Mouse (Mus musculus): ENCODE results near the gene Kctd21.

The Kctd21 gene

DNA sequence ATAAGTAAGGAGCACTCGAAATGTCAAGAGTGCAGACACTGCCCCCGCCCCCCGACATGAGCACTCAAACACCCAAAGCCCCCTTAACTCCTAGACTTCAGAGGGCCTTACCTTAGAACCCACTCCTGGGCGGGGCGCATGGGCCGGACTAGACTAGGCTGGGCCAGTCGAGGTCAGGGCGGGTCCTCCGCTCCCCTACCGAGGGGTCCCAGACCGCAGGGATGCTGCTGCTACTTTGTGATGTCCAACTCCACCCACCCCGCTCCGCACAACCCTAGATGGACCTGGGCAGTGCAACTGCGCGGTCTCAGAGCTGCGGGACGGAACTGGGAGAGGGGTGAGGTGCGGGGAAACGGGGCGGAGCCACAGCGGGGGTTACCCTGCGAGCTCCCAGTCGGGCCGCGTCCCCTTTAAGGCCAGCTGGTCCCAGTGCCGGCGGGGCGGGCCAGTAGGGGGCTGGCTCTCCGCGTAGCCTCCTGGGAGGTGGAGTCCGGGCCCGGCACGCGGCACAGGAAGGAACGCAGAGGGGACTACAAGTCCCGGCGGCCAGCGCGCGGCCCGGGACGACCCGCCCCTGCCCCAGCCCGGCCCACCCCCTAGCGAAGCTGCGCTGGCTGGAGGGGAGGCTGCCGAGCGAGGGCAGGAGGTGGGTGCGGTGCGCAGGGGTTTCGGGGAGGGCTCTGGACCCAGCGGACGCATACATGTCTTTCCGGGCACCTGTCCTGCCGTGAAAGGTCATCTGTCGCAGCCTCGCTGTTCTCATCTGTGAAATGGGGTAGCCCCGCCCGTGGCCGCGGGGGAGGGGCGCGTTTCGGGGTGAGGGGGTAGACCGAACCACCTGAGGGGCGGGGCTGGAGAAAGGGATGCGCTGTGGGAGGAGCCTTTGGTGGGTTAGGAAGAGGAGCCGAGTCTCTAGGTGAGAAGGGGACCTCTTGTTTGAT is at the start of gene Kctd21, which contains the start of gene Usp35:
TSS of gene Kctd21 (plus strand) at position 602 of the 941 bp plus-strand sequence.
TSS of gene Usp35 (minus strand) at position 295 of the 941 bp plus-strand sequence.
- DNase-seq, result peak; percentile 96

GRCm38 (mm10) chr7:97296986-97297385 is 35.1 kb upstream of the Kctd21 start:
- DNase-seq, result no peak

GRCm38 (mm10) chr7:97297466-97297865 is 34.7 kb upstream of the Kctd21 start:
- DNase-seq, result peak; percentile 75

GRCm38 (mm10) chr7:97298279-97298678 is 33.8 kb upstream of the Kctd21 start:
- DNase-seq, result no peak

- DNase-seq, result no peak
Measured at GRCm38 (mm10) chr7:97298943-97299342, 33.2 kb upstream of the Kctd21 start.

DNA sequence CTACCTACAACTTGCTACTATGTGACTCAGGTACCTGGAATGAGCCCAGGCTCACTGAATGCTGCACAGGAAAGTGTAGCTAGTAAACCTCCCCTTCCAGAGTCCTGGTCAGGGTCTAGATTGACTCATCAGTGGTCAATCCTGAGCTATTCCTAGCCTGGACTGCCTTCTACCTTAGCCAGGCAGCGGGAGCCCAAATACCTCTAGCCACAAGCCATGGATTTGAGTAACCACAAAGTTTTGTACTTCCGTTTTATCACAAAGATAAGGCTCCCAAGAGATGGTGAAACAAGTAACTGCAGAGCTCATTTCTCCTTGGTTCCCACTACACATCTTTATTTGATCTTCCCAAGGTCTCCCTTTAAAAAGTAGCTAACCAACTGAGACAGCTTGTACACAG is 31.2 kb upstream of the Kctd21 start:
- DNase-seq, result no peak

DNA sequence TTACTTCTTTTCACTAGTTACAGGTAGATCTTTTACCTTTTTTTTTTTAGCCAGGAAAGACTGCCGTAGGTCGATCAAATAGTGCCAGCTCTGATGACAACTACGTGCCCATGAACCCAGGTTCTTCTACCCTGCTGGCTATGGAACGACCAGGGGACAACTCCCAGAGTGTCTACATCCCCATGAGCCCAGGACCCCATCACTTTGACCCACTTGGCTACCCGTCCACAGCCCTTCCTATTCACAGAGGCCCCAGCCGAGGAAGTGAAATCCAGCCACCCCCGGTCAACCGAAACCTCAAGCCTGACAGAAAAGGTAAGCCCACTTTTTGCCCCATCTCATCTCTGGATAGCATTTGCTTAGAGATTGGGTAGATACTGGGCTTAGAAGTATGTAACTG is 30.8 kb upstream of the Kctd21 start:
- DNase-seq, result no peak

DNA sequence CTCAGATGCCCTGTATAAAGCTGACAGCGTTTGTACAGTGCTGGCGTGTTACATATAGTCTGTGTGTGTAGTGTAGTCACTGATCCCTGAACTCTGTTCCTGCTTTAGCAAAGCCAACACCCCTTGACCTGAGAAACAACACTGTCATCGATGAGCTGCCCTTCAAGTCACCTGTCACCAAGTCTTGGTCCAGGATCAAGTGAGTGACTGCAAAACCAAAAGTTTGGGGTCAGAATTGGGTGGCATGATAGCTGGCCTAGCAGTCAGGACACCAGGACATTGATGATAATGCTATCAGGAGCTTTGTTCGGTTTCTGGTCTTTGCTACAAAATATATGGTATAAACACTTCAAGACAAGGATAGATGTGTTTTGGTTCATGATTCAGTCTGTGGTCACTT is 29.9 kb upstream of the Kctd21 start:
- no peak for DNase-seq

DNA sequence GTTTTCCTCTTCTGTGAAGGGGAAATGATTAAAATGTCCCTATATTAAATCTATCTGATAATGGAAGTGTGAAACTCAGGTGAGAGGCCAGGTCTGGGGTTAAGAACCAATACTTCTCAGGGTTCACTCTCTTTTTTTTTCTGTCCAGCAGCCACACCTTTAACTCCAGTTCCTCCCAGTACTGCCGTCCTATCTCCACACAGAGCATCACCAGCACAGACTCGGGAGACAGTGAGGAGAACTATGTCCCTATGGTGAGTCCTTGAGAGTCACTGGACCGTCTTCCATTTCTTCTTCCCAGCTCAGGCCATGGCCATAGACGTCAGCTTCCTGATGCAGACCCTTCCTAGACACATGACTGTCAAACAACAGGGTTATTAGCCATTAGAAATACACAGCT is 29.3 kb upstream of the Kctd21 start:
- DNase-seq, result no peak

DNA sequence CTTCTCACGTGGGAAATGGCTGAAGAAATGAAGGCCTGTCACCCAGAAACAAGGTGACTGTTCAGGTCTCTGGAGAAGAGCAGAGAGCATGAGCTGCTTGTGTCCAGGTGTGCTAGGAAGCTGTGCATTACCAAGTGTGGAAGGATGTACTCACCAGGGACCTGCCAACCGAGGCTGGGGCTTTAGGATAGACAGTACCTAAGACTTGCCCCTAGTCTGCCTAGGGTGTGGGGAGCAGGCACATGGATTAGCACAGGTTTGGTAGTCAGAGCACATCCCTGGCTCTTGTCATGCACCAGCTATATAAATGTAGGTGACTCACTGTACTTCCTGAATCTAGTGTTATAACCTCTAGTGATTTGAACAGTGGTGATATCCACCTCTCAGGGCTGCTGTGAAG is 28.5 kb upstream of the Kctd21 start:
- DNase-seq, result no peak

DNA sequence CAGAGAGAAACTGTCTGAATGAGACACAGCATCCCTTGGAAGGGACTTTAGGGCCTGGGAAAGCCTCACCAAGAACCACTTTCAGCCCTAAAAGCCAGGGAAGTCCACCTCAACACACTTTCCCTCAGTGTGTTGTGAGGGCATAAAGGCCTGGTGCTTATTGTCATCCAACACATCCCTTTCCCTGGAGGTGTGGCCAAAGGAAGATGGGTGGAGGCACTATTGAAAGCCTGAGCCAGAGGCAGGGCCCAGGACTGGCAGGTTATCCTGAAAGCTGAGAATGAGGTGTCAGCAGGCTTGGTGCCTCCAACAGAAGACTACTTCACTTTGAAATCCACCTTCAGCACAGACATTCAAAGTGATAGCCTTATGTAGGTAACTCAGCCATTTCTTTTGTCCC is 27.7 kb upstream of the Kctd21 start:
- no peak for DNase-seq

DNA sequence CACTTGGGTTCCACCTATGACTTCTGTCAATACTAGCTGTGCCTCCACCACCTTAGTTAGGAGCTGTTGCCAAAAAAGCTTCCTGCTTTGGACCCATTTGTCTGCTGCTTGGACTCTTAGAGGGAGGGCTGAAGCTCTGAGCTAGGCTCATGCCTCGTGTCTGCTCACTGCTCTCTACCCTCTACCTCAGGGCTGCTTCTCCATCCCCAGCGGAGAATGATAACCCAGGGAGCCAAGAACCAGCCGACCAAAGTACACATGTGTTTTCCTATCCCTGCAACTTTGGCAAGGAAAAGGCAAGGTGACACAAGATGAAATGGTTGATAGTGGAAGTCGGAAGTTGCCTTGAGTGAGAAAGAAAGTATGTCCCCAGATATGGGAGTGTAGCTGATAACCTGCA is 26.9 kb upstream of the Kctd21 start:
- no peak for DNase-seq

DNA sequence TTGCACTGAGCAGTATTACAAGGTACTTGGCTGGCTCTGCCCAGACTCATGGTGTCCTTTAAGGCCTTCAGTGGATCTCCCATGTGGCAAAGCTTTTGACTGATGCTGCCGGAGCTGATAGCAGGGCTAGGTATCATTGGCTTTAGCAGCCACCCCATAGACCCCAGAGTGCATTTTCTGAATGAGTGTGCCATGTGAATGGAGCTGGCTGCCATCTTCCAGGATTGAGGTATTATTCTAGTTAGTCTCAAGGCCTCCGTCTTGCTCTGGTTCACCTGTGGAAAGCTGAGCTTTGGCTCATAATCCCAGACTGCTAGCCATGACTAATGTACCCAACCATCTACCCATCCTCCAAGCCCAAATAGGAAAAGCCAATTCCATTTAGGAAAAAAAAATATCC is 25.3 kb upstream of the Kctd21 start:
- DNase-seq, result no peak

- no peak for DNase-seq
Measured at GRCm38 (mm10) chr7:97307546-97307945, 24.6 kb upstream of the Kctd21 start.

DNA sequence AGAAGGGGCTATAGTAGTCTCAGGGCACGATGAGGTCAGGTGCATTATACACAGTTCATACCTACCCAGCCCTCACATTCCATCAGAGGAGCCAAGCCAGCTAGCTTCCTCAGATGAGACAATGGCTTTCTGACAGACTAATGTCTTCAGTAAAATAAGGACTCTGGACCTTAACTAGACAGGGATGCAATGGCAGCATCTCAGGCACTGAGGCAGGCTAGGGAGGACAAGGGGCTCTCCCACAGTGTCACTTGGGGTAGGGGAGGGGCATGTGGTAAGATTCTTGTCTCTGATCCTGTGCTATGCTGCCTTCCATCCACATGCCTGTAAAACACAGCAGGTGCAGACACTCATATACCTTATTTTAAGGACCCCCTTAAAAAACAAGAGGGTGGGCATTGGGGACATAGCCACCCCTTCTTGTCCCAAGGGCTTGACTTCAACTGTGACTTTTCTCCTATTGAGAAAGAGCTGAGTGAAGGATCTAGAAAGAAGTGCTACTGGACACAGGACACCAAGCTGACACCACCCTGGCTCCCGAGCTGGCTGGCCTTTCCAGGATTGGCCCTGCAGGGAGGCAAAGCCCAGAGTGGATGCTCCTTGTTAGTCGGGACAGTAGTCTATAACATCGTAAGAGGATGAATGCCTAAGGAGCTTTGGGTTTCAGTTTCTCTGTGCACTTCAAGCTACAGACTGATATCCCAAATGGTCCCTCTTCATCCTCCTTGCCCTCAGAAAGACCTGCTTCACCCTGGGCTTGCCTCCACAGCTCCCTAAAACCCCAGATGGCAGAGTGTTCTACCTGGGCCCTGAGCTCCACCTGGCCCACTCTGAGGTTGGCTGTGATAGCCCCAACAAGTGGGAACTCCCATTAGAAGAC is 22.4 kb upstream of the Kctd21 start:
- DNase-seq, result no peak

DNA sequence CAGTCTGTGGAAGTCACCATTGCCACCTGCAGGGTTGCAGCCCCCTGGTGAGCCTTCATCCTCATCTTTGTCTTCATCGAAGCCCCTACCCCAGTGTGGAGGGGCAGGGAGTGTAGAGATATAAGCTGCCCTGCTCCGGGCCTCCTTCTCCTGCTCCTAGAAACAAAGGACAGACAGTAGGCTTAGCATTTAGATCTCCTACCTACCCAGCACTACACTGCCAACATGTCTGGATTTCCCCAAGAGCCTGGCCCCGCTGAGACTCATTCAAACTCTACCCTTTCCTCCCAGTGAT is 21.8 kb upstream of the Kctd21 start:
- DNase-seq, result no peak

DNA sequence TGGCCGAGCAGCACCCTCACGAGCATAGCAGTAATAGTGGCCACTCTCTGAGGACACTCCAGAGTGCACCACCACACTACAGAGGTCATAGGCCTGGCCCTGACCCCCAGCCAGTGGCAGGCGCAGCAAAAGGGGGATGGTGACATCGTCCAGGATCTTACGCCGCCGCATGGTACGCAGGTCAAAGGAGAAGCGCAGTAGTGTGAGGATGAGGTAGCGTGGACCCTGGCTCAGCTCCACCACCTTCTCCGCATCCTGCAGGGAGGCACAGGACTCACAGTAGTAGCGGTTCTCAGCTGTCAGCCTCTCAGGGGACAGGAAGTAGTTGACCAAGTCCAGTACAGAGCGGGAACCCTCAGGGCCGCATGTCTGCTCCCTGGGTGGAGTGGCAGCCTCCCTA is 20.5 kb upstream of the Kctd21 start:
- no peak for DNase-seq

DNA sequence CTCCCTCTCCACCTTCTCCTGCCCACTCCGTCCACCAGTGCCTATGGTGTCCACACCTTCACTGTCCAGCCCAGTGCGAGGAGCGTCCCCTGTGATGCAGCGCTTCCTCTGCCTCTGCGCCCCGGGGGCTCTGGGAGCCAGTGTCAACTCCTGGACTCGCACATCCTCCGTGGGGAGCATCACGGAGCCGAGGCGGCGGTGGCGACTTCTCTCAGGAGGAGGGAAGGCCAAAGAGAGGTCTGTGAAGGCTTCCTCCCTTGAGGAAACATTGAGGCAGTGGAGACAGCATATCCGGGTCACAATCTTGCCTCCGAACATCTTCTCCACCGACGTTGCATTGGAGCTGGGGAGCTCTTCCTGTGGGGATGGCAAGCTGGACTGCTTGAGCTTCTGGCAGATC is 19.9 kb upstream of the Kctd21 start:
- no peak for DNase-seq

- DNase-seq, result no peak
Measured at GRCm38 (mm10) chr7:97312856-97313255, 19.3 kb upstream of the Kctd21 start.

GRCm38 (mm10) chr7:97313364-97313995 is 18.6 kb upstream of the Kctd21 start:
- DNase-seq, result no peak

DNA sequence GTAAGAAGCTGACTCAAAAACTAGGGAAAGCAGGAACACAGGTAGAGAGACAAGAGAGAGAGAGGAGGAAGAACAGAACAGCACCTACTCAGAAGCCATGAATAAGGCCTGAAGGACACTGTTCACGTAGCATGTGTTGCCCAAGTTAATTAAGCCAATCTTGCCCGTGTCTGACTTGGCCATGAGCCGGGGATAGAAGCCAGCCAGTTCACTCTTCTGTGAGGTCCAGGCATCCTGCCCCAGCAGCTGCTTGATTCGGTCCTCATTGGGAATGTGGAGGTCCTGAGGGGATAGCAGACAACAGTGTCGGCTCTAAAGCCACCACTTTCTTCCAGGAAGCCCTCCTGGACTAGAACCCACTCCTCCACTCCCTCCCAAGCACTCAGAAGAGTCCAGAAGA is 17.5 kb upstream of the Kctd21 start:
- no peak for DNase-seq

DNA sequence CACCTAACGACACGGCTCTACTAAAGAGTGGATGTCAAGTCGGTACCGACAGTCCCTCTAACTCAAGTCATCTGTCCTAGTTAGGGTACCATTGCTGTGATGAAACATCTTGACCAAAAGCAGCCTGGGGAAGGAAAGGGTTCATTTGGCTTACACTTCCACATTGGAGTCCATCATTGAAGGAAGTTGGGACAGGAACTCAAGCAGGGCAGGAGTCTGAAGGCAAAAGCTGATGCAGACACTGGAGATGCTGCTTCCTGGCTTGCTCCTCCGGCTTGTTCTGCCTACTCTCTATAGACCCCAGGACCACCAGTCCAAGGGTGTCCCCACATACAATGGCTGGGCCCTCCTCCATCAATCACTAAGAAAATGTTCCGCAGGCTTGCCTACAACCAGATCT is 16.5 kb upstream of the Kctd21 start:
- DNase-seq, result no peak

- no peak for DNase-seq
Measured at GRCm38 (mm10) chr7:97317706-97318105, 14.4 kb upstream of the Kctd21 start.

DNA sequence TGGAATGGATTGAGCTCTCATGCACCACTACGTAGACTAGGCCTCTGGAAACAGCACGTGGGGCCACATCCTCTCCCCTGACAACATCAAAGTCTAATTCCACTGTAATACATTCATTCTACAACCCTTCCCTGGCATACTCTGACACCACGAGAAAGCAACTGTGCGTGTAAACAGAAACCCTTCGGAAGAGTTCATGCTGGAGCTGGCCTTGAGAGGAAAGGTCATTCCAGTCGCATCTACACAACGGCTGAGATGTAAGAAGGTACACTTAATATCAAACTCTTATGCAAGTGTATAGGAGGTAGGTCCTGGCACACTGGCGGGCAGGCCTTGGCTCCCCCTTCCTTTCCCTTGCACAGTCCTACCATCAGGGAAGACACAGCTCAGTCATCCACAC is 7.8 kb upstream of the Kctd21 start:
- no peak for DNase-seq
